Mouse (Mus musculus) hindbrain, embryonic 11.5 days (tissue): Measurements from ENCODE around the gene Gm11114. TPM values are rescaled to one million over a fixed set of nuclear protein-coding genes. Genes with fewer than 3 reads are reported as not detected.

Experiments used
- ATAC-seq: fragments of 200-750 bp; cut with Nextera tagmentation; 2 replicates; pipeline ENCODE4 v1.8.0; 2017; ENCODE audit warnings: mild to moderate bottlenecking, moderate TSS enrichment, moderate library complexity; ENCODE audit not compliant: low FRiP score
- DNase-seq: peaks from one replicate; pipeline ENCODE4 v3.0.0-alpha.2; 2015; ENCODE audit warnings: low spot score
- H3K27ac ChIP-seq: fragments of 300-500 bp; sonication (generic); 2 replicates; pipeline ENCODE4 v1.5.1; 2014; ENCODE audit warnings: mild to moderate bottlenecking, low read depth, low read length
- H3K27me3 ChIP-seq: fragments of 300-500 bp; sonication (generic); 2 replicates; pipeline ENCODE4 v1.6.1; 2014; ENCODE audit warnings: mild to moderate bottlenecking, low read length, moderate library complexity, mixed read lengths; ENCODE audit not compliant: control insufficient read depth, insufficient read depth
- H3K36me3 ChIP-seq: fragments of 300-500 bp; sonication (generic); 2 replicates; pipeline ENCODE4 v1.6.1; 2014; ENCODE audit warnings: mild to moderate bottlenecking, low read length, moderate library complexity, mixed read lengths; ENCODE audit not compliant: control insufficient read depth, insufficient read depth
- H3K4me1 ChIP-seq: fragments of 300-500 bp; sonication (generic); replicated peaks from 2 replicates; pipeline ENCODE4 v1.6.1; 2014; ENCODE audit warnings: low read length, mixed read lengths; ENCODE audit not compliant: control insufficient read depth, insufficient read depth
- H3K4me2 ChIP-seq: fragments of 300-500 bp; sonication (generic); replicated peaks from 2 replicates; pipeline ENCODE4 v1.6.1; 2014; ENCODE audit warnings: mild to moderate bottlenecking, low read depth, low read length
- H3K4me3 ChIP-seq: fragments of 300-500 bp; sonication (generic); 2 replicates; pipeline ENCODE4 v1.5.1; 2014; ENCODE audit warnings: low read depth, low read length
- H3K9ac ChIP-seq: fragments of 300-500 bp; sonication (generic); 2 replicates; pipeline ENCODE4 v1.6.1; 2014; ENCODE audit warnings: low read depth, low read length
- H3K9me3 ChIP-seq: fragments of 300-500 bp; sonication (generic); 2 replicates; pipeline ENCODE4 v1.6.1; 2016; ENCODE audit warnings: low read length; ENCODE audit not compliant: control insufficient read depth
- WGBS: fragments of 180-500 bp; shearing (Covaris S2); extraction: QIAGEN DNeasy Blood & Tissue Kit; methylation state at CpG from one replicate; pipeline ENCODE4 v1.1.7; 2014; 5-methylcytosine and 5-hydroxymethylcytosine counted together
- polyA plus RNA-seq: library from polyadenylated mRNA; unstranded; fragments of >200 nt; fragmentation: Nextera tagmentation; extraction: Ambion mirVana; gene quantifications from 2 replicates; pipeline ENCODE4 v1.2.1, GENCODE M21; 2014

The Gm11114 gene
- polyA plus RNA-seq, result not detected in 2 replicates

DNA sequence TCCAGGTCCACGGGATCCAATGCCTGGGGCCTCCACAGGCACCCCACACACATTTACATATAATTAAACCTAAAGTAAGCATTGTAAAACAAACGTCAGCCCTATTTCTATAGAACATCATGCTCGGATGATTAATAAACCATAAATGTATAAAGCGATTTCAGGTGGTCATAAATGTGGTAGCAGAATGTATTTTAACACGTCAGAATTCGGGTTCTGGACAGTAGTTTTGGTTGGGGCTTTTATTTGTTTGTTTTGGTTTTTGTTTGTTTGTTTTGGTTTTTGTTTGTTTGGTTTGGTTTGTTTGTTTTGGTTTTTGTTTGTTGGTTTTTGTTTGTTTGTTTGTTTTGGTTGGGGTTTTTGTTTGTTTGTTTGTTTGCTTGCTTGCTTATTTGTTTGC, at the start of gene Gm11114:
Gm11114 (plus strand) TSS at position 301 of the 400 bp plus-strand sequence.
- Histone ChIP-seq H3K4me3 (no peak within 1 kb of the TSS), H3K4me2 (no peak within 1 kb of the TSS), H3K27me3 (no peaks in the 10 kb centered on the region), H3K27ac (no peak within 1 kb of the TSS), H3K4me1 (no peaks in the 10 kb centered on the region), H3K36me3 (no peaks in the 10 kb centered on the region), H3K9ac (no peak within 1 kb of the TSS), H3K9me3 (no peaks in the 10 kb centered on the region)
- DNase-seq (no peak), ATAC-seq (no peak)
- WGBS, result 91% methylated on average over 6 of the region's 6 CpGs

DNA sequence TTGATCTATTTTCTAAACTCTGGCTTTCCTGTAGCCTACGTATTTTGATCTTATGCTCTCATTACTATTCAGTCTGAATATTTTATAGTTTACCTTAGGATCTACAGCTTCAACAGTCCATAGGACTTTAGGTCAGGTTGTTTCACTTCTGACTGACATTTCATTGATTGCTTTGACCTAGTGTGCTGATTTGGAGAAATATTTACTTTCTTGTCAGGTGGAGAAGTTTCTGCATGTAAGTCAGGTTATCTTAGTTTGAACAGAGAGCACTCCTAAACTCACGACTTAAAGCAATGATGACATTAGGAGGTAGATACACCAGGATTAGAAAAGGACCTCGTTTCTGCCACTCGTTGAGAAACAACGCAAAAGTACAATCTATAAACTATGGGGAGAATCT, 45.7 kb upstream of the Gm11114 start:
- Histone ChIP-seq H3K4me3 (no peak overlapping the region), H3K9ac (no peak overlapping the region), H3K27me3 (no peaks in the 10 kb centered on the region), H3K9me3 (no peaks in the 10 kb centered on the region), H3K4me1 (no peaks in the 10 kb centered on the region), H3K4me2 (no peak overlapping the region), H3K36me3 (no peaks in the 10 kb centered on the region), H3K27ac (no peak overlapping the region)
- ATAC-seq, result no peak
- no peak for DNase-seq
- WGBS, result 91% methylated on average over 5 of the region's 5 CpGs

DNA sequence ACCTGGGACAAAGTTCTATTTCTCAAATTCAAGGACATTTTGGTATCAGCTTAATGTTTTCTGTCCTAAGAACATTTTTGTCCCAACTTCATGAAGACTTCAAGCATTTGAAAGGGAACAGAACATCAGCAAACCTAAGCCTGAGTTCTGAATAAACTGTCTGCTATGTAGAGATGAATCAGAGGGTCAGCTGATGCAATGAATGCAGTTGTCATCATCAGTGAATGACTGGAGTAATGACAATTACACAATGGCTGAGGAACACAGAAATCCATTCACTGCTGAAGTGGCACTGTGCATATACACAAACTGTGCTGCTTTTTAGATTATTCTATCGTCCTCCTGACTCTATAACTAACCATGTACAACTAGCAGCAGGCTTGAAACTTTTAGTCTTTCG, 38.5 kb upstream of the Gm11114 start:
- 79% methylated on average over 2 of the region's 2 CpGs for WGBS
- Histone ChIP-seq H3K4me2 (no peak overlapping the region), H3K9me3 (no peaks in the 10 kb centered on the region), H3K4me3 (no peak overlapping the region), H3K27ac (no peak overlapping the region), H3K27me3 (no peaks in the 10 kb centered on the region), H3K36me3 (no peaks in the 10 kb centered on the region), H3K4me1 (no peaks in the 10 kb centered on the region), H3K9ac (no peak overlapping the region)
- ATAC-seq, result no peak
- no peak for DNase-seq

DNA sequence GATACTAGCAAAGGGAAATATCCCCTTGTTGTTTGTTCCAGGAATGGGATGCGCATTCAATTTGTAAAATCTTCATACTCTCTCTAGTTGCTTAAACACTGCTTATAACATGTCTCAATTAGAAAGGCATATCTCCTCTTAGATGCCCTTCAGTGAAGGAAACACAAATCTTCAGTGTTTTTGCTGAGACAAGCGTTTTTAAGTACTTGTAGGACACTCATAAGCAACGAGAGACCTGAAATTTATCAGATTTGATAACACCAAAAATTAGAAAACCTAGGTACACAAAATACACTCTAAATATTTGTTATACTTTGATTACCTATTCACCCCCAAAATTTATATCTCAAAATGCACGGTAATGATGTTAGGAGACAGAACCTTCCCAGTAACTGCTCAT, 9.7 kb upstream of the Gm11114 start:
- Histone ChIP-seq H3K9me3 (no peaks in the 10 kb centered on the region), H3K4me3 (no peak overlapping the region), H3K27ac (no peak overlapping the region), H3K9ac (no peak overlapping the region), H3K4me1 (no peaks in the 10 kb centered on the region), H3K36me3 (no peaks in the 10 kb centered on the region), H3K4me2 (no peak overlapping the region), H3K27me3 (no peaks in the 10 kb centered on the region)
- ATAC-seq (no peak), DNase-seq (no peak)
- WGBS, result 85% methylated on average over 4 of the region's 4 CpGs

DNA sequence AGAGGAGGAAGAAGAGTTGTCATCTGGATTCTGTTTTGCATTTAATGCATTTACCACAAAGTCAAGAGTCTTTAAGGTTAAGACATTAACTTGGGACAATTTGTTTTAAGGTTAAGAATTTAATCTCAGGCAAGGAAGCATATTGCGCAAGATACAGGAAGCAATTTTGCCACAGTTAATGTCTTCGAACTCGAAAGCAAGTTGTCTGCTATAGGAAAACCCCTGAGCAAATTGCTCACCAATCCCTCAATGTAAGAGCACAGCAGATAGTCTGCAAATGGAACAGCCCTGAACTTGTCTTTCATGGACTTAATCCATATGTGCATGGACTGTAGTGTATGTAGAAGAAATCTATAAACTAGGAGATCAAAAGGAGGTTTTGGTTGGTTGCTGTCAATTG, 9.2 kb upstream of the Gm11114 start:
- Histone ChIP-seq H3K9me3 (no peaks in the 10 kb centered on the region), H3K4me2 (no peak overlapping the region), H3K4me1 (no peaks in the 10 kb centered on the region), H3K4me3 (no peak overlapping the region), H3K36me3 (no peaks in the 10 kb centered on the region), H3K27me3 (no peaks in the 10 kb centered on the region), H3K9ac (no peak overlapping the region), H3K27ac (no peak overlapping the region)
- DNase-seq (no peak), ATAC-seq (no peak)
- 88% methylated on average over 3 of the region's 3 CpGs for WGBS

DNA sequence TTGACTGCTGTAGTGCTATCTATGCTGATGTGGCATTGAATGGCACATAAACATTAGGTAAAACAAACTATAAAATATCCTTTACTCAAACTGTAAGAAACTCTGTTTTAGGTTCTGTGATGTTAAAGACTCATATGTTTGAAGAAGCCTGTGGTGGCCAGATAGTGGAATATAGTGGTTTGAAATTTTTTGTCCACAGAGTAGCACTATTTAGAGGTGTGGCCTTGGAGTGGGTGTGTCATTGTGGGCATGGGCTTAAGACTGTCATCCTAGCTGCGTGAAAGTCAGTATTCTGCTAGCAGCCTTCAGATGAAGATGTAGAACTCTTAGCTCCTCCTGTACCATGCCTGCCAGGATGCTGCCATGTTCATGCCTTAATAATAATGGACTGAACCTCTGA, 3.5 kb downstream of the Gm11114 start:
- Histone ChIP-seq H3K4me1 (no peaks in the 10 kb centered on the region), H3K27me3 (no peaks in the 10 kb centered on the region), H3K9ac (no peak overlapping the region), H3K36me3 (no peaks in the 10 kb centered on the region), H3K4me2 (no peak overlapping the region), H3K4me3 (no peak overlapping the region), H3K9me3 (no peaks in the 10 kb centered on the region), H3K27ac (no peak overlapping the region)
- 63% methylated on average over 1 of the region's 1 CpGs for WGBS
- ATAC-seq (no peak), DNase-seq (no peak)

DNA sequence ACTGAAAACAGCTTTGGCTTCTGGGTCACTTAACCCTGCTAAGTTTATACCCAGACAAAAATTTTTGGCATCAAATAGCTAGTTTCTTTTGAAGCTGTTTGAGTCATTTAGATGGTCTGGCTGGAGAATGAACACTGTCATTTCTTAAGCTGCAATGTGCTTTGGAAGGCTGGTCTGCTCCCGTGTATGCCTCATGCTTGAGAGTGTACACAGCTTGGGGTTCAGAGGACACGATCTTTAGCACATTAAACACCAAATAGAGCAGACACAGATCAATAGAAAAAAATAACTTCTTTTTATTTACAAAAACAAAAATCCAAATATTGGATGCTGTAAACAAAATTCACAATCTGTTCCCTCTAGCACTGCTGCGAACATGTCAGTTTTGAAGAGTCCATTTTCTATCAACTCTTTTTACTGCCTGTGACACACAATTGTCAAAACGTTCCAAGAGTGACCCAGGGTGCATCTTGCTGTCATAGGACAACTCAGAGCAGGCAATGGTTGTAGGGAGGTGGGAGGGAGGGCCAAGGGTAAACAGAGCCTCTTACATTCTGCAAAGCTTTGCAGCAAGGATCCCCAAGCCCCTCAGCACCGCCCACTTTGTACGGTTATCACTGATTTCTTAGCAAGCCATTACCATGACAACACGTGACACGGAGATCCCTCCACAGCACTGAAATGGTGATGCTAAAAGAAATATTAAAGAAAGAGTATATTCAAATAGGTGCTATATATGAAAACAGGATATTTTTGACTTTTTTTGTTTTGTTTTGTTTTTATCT, 7.8 kb downstream of the Gm11114 start:
- H3K9me3 ChIP-seq, result no peaks in the 10 kb centered on the region
- DNase-seq (peak; percentile 17), ATAC-seq (peak; percentile 67; the same call in 1 of the 2 replicates)
- WGBS, result 63% methylated on average over 8 of the region's 8 CpGs
- no peaks in the 10 kb centered on the region for H3K4me1 ChIP-seq
- no peaks in the 10 kb centered on the region for H3K36me3 ChIP-seq
- H3K4me2 ChIP-seq, result no peak overlapping the region
- no peak overlapping the region for H3K4me3 ChIP-seq
- H3K27me3 ChIP-seq, result no peaks in the 10 kb centered on the region; the same call in 1 of the 2 replicates
- no peak overlapping the region for H3K27ac ChIP-seq
- no peak overlapping the region for H3K9ac ChIP-seq

DNA sequence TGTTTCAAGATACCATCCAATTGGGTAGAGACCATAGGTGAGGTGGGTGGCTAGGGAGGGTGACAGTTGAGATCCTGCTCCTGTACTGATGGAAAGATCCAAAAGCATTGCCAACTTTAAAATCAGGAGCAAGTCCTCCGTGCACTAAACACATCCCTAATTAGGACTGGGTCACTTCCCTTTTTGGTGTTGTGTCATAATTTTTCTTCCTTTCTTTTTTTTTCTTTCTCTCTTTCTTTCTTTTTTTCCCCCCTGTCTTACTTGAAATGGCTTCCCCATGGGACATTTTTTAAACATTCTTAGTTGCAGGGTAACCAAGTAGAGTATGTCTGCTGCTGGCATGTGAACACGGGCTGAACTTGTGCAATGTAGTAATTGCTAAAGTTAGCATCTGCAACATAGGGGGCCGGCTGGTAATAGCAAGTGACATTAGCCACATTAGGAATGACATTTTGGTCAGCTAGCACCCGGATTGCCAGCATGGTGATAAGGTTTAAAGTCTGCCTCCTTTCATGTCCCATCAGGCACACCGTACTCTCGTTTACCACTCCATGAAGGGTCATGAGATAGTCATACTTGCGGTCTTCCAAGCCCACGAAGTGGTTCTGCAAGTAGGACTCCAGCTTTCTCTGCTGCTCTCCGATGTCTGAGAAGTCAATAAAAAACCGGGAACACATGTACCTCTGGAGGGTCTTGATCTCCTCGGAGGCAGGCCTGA, 11.7 kb downstream of the Gm11114 start:
- WGBS, result 82% methylated on average over 11 of the region's 11 CpGs
- Histone ChIP-seq H3K27me3 (no peaks in the 10 kb centered on the region; the same call in 1 of the 2 replicates), H3K4me1 (peaks cover 4% of the 10 kb centered on the region; the same call in 1 of the 2 replicates), H3K27ac (no peak overlapping the region), H3K4me3 (no peak overlapping the region), H3K4me2 (no peak overlapping the region), H3K36me3 (no peaks in the 10 kb centered on the region), H3K9me3 (no peaks in the 10 kb centered on the region), H3K9ac (no peak overlapping the region)
- DNase-seq, result no peak
- ATAC-seq, result no peak
